Mouse (Mus musculus) left cerebral cortex, postnatal 4 days (tissue): Measurements from ENCODE around the gene Tmprss3. TPM values are rescaled to one million over a fixed set of nuclear protein-coding genes. Genes with fewer than 3 reads are reported as not detected.

Experiments used
- DNase-seq: peaks from one replicate; pipeline ENCODE4 v3.0.0-alpha.2; 2022
- intact Hi-C: fragments of 180-260 bp; cut with DNase I; formaldehyde crosslinking; loops from one replicate; pipeline ENCODE4 v1.15.1; 2025
- total RNA-seq, 2 experiments: library from RNA; stranded (reverse); gene quantifications; 2 replicates each; pipeline ENCODE4 v1.2.3; 2021

The Tmprss3 gene
- total RNA-seq, 2 experiments from 2014 or later: not detected

DNA sequence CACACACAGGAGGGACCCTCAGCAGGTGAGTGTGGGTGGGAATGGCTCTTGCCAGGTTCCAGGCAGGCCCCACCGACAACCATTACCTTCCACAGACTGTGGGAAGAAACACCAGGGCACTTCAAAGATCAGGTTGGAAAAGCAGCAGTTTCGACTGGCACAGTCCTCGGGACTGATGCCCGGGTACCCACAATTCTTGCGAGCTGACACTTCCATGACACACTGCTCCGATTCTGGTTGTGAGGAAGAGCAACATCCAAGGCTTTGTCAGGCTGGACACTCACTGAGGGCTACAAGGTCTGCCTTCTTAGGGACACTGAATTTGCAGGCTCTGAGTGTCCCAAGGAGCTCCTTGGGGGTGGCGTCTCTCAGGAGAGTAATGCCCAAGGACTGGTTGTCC, 56.7 kb downstream of the Tmprss3 start:
- intact Hi-C loops: no loop called here
- no peak for DNase-seq

DNA sequence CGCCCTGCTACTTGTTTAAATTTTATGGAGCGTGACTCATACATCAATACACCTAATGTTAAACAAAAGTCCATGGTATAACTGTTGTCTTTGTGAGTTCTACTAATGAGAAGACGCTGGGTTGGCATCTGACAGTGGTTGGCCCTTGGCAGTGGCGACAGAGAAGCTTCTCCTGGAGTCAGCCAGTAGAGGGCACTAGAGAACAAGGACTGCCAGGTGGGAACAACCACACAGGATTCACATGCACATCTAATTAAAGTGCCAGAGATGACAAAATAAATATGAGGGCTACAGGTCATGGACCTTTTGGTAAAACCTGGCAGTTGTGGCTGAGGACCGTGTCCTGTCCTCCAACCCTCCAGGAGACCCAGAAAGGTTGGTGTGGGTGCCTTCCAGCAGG, 60.4 kb downstream of the Tmprss3 start:
- intact Hi-C loops: no loop called here
- peak; percentile 64 for DNase-seq

DNA sequence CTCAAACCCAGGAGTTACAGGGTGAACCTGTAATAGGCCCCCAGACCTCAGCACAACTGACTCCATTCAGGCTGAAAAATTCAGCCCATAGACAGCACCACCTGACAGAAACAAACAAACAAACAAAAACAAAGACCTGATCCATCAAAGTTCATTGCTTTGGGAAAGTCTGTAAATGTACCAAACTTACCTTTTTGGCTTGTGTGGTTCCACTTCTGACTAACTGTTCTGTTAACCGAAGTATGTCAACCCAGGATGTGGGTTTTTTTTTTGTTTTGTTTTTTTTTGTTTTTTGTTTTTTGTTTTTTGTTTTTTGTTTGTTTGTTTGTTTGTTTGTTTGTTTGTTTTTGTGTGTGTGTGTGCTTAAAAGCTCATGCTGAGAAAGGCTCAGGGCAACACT, 62.0 kb downstream of the Tmprss3 start:
- intact Hi-C loops: no loop called here
- DNase-seq: no peak

DNA sequence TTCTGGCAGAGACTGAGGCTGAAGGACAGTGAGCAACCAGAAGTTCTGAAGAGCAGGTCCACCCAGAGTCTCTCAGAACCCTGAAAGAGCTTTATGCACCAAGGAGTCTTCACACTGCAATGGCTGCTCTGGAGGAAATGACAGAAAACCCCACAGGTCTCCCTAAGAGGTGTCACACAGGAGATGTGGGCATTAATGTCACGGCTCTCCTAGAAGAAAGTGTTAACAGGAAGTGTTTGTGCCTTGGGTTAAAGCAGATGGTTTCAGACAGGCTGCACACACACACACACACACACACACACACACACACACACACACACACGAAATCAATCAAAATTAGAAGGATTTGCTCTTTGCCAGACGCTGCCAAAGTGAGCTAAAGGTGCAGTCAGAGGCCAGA, 62.5 kb downstream of the Tmprss3 start:
- intact Hi-C loops: no loop called here
- DNase-seq: no peak

DNA sequence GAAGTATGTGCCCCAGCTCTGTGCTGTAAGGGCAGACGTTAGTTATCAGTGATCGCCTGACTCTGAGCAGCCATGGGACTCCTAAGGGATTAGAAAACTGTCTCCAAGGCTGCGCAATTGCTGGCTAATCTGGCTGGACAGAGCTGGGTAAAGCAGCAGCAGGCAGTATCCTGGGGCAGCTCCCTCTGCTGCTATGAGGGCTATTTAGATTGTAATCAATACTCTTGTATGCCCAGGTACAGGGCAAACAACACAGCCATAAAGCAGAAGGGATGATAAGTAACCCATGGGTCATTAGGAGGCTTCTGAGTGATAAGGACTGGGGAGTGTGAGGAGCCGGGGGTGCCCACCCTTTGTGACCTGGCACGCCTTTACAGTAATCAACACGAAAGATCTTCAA, 63.9 kb downstream of the Tmprss3 start:
- intact Hi-C loops: no loop called here
- DNase-seq: no peak

DNA sequence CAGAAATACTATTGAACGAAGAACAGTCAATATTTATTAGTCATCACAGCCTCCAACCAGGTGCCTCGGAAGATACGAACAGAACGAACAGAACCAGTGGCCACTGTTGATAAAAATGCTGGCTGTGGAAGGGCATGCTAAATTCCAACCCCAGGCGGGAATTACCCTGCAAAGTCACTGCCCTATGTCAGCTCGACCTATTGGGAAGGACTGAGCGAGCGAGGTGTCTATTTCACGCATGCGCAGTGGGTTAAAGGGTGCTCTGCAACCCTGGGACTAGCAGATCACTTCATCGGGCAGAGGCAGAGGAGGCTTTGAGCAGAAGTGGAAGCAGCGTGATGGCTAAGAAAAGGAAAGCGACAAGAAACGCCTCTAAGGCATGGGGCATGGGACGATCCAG, 65.0 kb downstream of the Tmprss3 start:
- intact Hi-C loops: no loop called here
- DNase-seq: no peak

DNA sequence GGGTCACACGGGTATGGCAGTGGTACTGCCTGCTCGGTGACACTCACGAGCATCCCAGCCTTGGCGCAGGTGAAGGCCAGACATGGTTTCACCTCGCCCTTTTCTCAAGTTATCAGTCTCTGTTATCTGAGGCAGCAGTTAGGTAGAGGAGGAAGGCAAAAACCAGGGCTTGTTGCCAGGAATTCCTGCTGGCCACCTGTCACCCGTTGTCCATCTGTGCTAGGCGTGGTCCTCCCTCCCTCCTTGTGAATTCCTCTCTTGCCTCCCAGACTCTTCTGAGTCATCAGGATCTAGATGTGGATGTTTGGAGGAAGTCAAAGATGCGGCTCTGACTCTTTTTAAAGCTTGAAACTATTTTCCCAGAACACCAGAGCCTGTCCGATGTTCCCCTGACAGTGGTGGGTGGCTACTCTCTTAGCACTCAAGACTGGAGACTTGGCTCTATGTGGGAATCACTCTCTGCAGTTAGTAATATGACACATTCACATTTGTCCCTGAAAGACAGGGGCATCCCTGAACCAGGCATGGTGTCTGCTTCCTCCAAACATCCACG, 67.4 kb downstream of the Tmprss3 start:
- intact Hi-C loops: no loop called here
- peak; percentile 63 for DNase-seq

DNA sequence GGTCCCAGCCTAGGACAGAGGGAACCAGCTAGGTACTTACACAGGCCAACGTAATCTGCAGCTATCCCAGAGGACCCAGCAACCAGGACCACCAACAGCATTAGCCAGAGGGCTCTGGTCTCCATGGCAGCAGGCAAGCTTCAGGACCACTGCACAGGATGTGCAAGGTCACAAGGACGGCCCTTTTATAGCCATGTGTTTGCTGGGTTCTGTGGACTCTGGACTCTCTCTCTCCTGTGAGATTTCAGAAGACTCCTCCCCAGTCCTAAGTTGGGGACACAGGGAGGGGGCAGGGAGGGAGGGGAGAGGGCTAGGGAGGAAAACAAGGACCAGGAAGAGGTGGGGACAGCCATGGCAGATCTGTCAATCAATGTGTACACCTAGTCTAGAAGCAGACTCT, 69.3 kb downstream of the Tmprss3 start, which contains the start of gene Tff3:
Gene Tff3, minus strand, starts transcription at position 195 of the 400 bp plus-strand sequence.
- intact Hi-C loops: no loop called here
- DNase-seq: no peak

Other genes starting within 250 kb of the Tmprss3 start
- under 1 TPM in 1 of 2 experiments, not detected in 1; 0.14 TPM for gene Umodl1, start 244.3 kb downstream of the Tmprss3 start, total RNA-seq
- gene Abcg1, start 141.3 kb downstream of the Tmprss3 start, total RNA-seq: 10 to 100 TPM; 18.5 to 20.0 TPM
- not detected for gene Tff3, start 69.3 kb downstream of the Tmprss3 start, total RNA-seq
- gene Tff2, start 54.7 kb downstream of the Tmprss3 start, total RNA-seq: not detected
- not detected for gene Tff1, start 33.7 kb downstream of the Tmprss3 start, total RNA-seq
- gene Ubash3a, start 8.9 kb upstream of the Tmprss3 start, total RNA-seq: not detected
- 10 to 100 TPM; 11.9 to 12.6 TPM for gene Rsph1, start 78.4 kb upstream of the Tmprss3 start, total RNA-seq
- 10 to 100 TPM; 18.4 to 19.4 TPM for gene Slc37a1, start 87.8 kb upstream of the Tmprss3 start, total RNA-seq
- 10 to 100 TPM; 48.2 to 49.8 TPM for gene Pde9a, start 187.2 kb upstream of the Tmprss3 start, total RNA-seq